Mouse (Mus musculus): Measurements from ENCODE around the gene Rnf183.

Gene Rnf183

GRCm38 (mm10) chr4:62383207-62383606 lies 51.8 kb downstream of the Rnf183 start:
- no peak for DNase-seq

GRCm38 (mm10) chr4:62379724-62380381 lies 55.2 kb downstream of the Rnf183 start:
- DNase-seq, result no peak

Data from kidney, adult 8-10 months (tissue).